In genomic region chrX:136104724-136105088, GRCm38 (mm10) we compare ENCODE assay signal across 21 mouse cellular contexts. TPM values are rescaled to one million over a fixed set of nuclear protein-coding genes. Genes with fewer than 3 reads are reported as not detected.
DNase-seq lines count a peak whose midpoint lies in the region; ATAC-seq lines count a peak whose summit lies in the region.
"Had no signal": no experiment of that assay in that cellular context is flagged by ENCODE, and none has a peak within 500 bp of the region (broad histone marks: within the 10 kb centered on the region; RNA-seq: fewer than 3 reads in every experiment).

No protein-coding gene starts in this region.

- no peaks in the 10 kb centered on the region for H3K9me3 ChIP-seq in forebrain, embryonic 12.5 days
- H3K9me3 ChIP-seq in forebrain, embryonic 10.5 days = no peaks in the 10 kb centered on the region
- no peaks in the 10 kb centered on the region for H3K9me3 ChIP-seq in midbrain, embryonic 14.5 days (ENCODE audit: control insufficient read depth, low read length)
- H3K9me3 ChIP-seq: heart, embryonic 15.5 days; limb, embryonic 10.5 days; liver, embryonic 13.5 days; lung, embryonic 15.5 days had no signal

- intact Hi-C loops in gastrocnemius, postnatal 36 days (cut with DNase I) = no loop called here

- no peaks in the 10 kb centered on the region for H3K36me3 ChIP-seq in forebrain, embryonic 12.5 days (replicated peaks)
- no peaks in the 10 kb centered on the region for H3K36me3 ChIP-seq in forebrain, embryonic 10.5 days (replicated peaks)
- no peaks in the 10 kb centered on the region for H3K36me3 ChIP-seq in midbrain, embryonic 14.5 days (ENCODE audit: control insufficient read depth, insufficient read depth, low read length)
- H3K36me3 ChIP-seq: heart, embryonic 15.5 days; limb, embryonic 10.5 days; liver, embryonic 13.5 days; lung, embryonic 15.5 days had no signal

- H3K9ac ChIP-seq in forebrain, embryonic 12.5 days = no peak overlapping the region
- H3K9ac ChIP-seq in midbrain, embryonic 14.5 days (replicated peaks; ENCODE audit: low read length) = no peak overlapping the region
- H3K9ac ChIP-seq: heart, embryonic 15.5 days; liver, embryonic 13.5 days; lung, embryonic 15.5 days had no signal

- no peak overlapping the region for H3K4me3 ChIP-seq in forebrain, embryonic 12.5 days (replicated peaks)
- H3K4me3 ChIP-seq in forebrain, embryonic 10.5 days = no peak overlapping the region
- H3K4me3 ChIP-seq in midbrain, embryonic 14.5 days (replicated peaks; ENCODE audit: low read depth, low read length) = no peak overlapping the region
- H3K4me3 ChIP-seq: erythroblast, embryonic 14.5 days; heart, embryonic 15.5 days; limb, embryonic 10.5 days; liver, embryonic 13.5 days; lung, embryonic 15.5 days had no signal

- no peaks in the 10 kb centered on the region; the same call in 1 of the 2 replicates for H3K4me1 ChIP-seq in forebrain, embryonic 12.5 days
- peaks cover 5% of the 10 kb centered on the region; the same call in 1 of the 2 replicates for H3K4me1 ChIP-seq in forebrain, embryonic 10.5 days
- H3K4me1 ChIP-seq in midbrain, embryonic 14.5 days (ENCODE audit: control insufficient read depth, insufficient read depth, low read length) = 0 out of 2 replicates have a peak, but pooled peaks cover 4% of the 10 kb centered on the region
- H3K4me1 ChIP-seq: heart, embryonic 15.5 days; limb, embryonic 10.5 days; liver, embryonic 13.5 days; lung, embryonic 15.5 days had no signal

- H3K27ac ChIP-seq in forebrain, embryonic 12.5 days = no peak overlapping the region
- H3K27ac ChIP-seq in forebrain, embryonic 10.5 days = no peak overlapping the region
- peak overlapping the region; percentile 60 for H3K27ac ChIP-seq in midbrain, embryonic 14.5 days (replicated peaks; ENCODE audit: low read depth, low read length)
- H3K27ac ChIP-seq: heart, embryonic 15.5 days; limb, embryonic 10.5 days; liver, embryonic 13.5 days; lung, embryonic 15.5 days had no signal

- 53% methylated on average over 3 of the region's 3 CpGs for WGBS in forebrain, embryonic 12.5 days
- 70% methylated on average over 3 of the region's 3 CpGs for WGBS in forebrain, embryonic 10.5 days
- WGBS in midbrain, embryonic 14.5 days = 27% methylated on average over 3 of the region's 3 CpGs

- ATAC-seq in forebrain, embryonic 12.5 days (ENCODE audit: low FRiP score) = peak; percentile 49; the same call in 1 of the 2 replicates
- no peak; the same call in 1 of the 2 replicates for ATAC-seq in midbrain, embryonic 14.5 days (ENCODE audit: low FRiP score, low TSS enrichment)

- peaks cover 3% of the 10 kb centered on the region; the same call in 1 of the 2 replicates for H3K27me3 ChIP-seq in forebrain, embryonic 12.5 days
- H3K27me3 ChIP-seq in forebrain, embryonic 10.5 days (ENCODE audit: poor library complexity, severe bottlenecking) = peaks cover 20% of the 10 kb centered on the region; the same call in 1 of the 2 replicates
- H3K27me3 ChIP-seq in midbrain, embryonic 14.5 days (ENCODE audit: control insufficient read depth, insufficient read depth, low read length) = no peaks in the 10 kb centered on the region
- H3K27me3 ChIP-seq: liver, embryonic 13.5 days had no signal

- H3K4me2 ChIP-seq in forebrain, embryonic 12.5 days = no peak overlapping the region
- peak overlapping the region; percentile 30 for H3K4me2 ChIP-seq in midbrain, embryonic 14.5 days (ENCODE audit: low read length)
- H3K4me2 ChIP-seq: heart, embryonic 15.5 days; liver, embryonic 13.5 days; lung, embryonic 15.5 days had no signal

- no peak for DNase-seq in forebrain, embryonic 10.5 days (ENCODE audit: extremely low spot score, low spot score)
- DNase-seq in layer of hippocampus, adult 9-11 months = peak; percentile 15
- DNase-seq in layer of hippocampus, adult 8-10 months (ENCODE audit: low spot score in 2 of 2) = no peak
- peak; percentile 40 for DNase-seq in brain, embryonic 18.5 days (ENCODE audit: low read depth, low spot score)
- DNase-seq in midbrain, embryonic 14.5 days = peak; percentile 64
- no peak for DNase-seq in gastrocnemius, postnatal 36 days
- DNase-seq in lung, postnatal 4 days = no peak
- DNase-seq: adrenal gland, adult 8-10 months; cerebellum, adult 8-10 months; heart, adult 11 months; kidney, adult 2 months; kidney, postnatal 14 days; liver, embryonic 13.5 days; thymus, adult 2 months had no signal

RNA-seq across cellular contexts. Expression of gene Nxf3, which starts 19.7 kb away (rescaled TPM):
- polyA plus RNA-seq in forebrain, embryonic 12.5 days (2016; fragmentation: Nextera tagmentation; extraction: Ambion mirVana) = not detected in 2 replicates
- polyA plus RNA-seq in forebrain, embryonic 10.5 days (2016; fragmentation: Nextera tagmentation; extraction: Ambion mirVana) = not detected in 2 replicates
- total RNA-seq in layer of hippocampus, adult 8-10 months (2022) = not detected
- not detected in 2 replicates for polyA plus RNA-seq in midbrain, embryonic 14.5 days (2014; fragmentation: Nextera tagmentation; extraction: Ambion mirVana)
- not detected for total RNA-seq in gastrocnemius, postnatal 36 days (2021)
- total RNA-seq: adrenal gland, adult 8-10 months; common myeloid progenitor, adult 5-6 weeks had no signal
- polyA plus RNA-seq: erythroblast, embryonic 14.5 days; kidney, adult 2 months; limb, embryonic 10.5 days; stomach, embryonic 14.5 days had no signal

RNA-seq across cellular contexts. Expression of gene Bex4, which starts 34.1 kb away (rescaled TPM):
- 117 and 124 TPM in 2 replicates for polyA plus RNA-seq in forebrain, embryonic 12.5 days (2016; fragmentation: Nextera tagmentation; extraction: Ambion mirVana)
- polyA plus RNA-seq in forebrain, embryonic 10.5 days (2016; fragmentation: Nextera tagmentation; extraction: Ambion mirVana) = 125 and 128 TPM in 2 replicates
- total RNA-seq in layer of hippocampus, adult 8-10 months (2022) = 10 to 100 TPM; 16.9 to 22.5 (median 19.1) TPM
- polyA plus RNA-seq in midbrain, embryonic 14.5 days (2014; fragmentation: Nextera tagmentation; extraction: Ambion mirVana) = 139 and 159 TPM in 2 replicates
- not detected for total RNA-seq in gastrocnemius, postnatal 36 days (2021)
- polyA plus RNA-seq: thymus, adult 2 months had no signal

RNA-seq across cellular contexts. Expression of gene Bex2, which starts 36.7 kb away (rescaled TPM):
- 403 and 426 TPM in 2 replicates for polyA plus RNA-seq in forebrain, embryonic 12.5 days (2016; fragmentation: Nextera tagmentation; extraction: Ambion mirVana)
- polyA plus RNA-seq in forebrain, embryonic 10.5 days (2016; fragmentation: Nextera tagmentation; extraction: Ambion mirVana) = 288 and 293 TPM in 2 replicates
- total RNA-seq in layer of hippocampus, adult 8-10 months (2022) = 100 to 1,000 TPM; 274 to 337 (median 308) TPM
- polyA plus RNA-seq in midbrain, embryonic 14.5 days (2014; fragmentation: Nextera tagmentation; extraction: Ambion mirVana) = 546 and 709 TPM in 2 replicates
- total RNA-seq in gastrocnemius, postnatal 36 days (2021) = not detected
- total RNA-seq: common myeloid progenitor, adult 5-6 weeks had no signal

Comparison
In these comparisons a context has a peak if more than half of its experiments do, and no peak if none do; other contexts are left out.
1. DNase-seq: peak in layer of hippocampus, adult 9-11 months (single experiment), brain, embryonic 18.5 days (single experiment) and midbrain, embryonic 14.5 days (single experiment); none in forebrain, embryonic 10.5 days (single experiment), layer of hippocampus, adult 8-10 months (0 of 2), gastrocnemius, postnatal 36 days (0 of 2) and lung, postnatal 4 days (0 of 2).